Mouse (Mus musculus) heart, adult 2 months (tissue): ENCODE data around the gene Tlr2.

Source experiments
- CTCF ChIP-seq: fragments of 200-600 bp; IDR thresholded peaks from 2 replicates; pipeline ENCODE4 v1.8.1; 2022; ENCODE audit warnings: antibody characterized with exemption, mild to moderate bottlenecking, moderate library complexity
- EP300 ChIP-seq: fragments of 200-500 bp; IDR thresholded peaks from 2 replicates; pipeline ENCODE4 v1.6.1; 2011; ENCODE audit warnings: low read depth, low read length, control low read depth; ENCODE audit not compliant: insufficient read depth

GRCm38 (mm10) chr3:83836685-83837084 lies 4.9 kb downstream of the Tlr2 start:
- TF ChIP-seq CTCF (no peak), EP300 (no peak)
